Mouse (Mus musculus) heart, embryonic 12.5 days (tissue): Measurements from ENCODE around the gene Pls3. TPM values are rescaled to one million over a fixed set of nuclear protein-coding genes. Genes with fewer than 3 reads are reported as not detected.

ENCODE experiments used
- ATAC-seq: fragments of 200-750 bp; cut with Nextera tagmentation; 2 replicates; pipeline ENCODE4 v1.8.0; 2017; ENCODE audit warnings: moderate TSS enrichment, moderate library complexity; ENCODE audit not compliant: insufficient number of reproducible peaks, low FRiP score
- H3K27ac ChIP-seq: fragments of 300-500 bp; sonication (generic); 2 replicates; pipeline ENCODE4 v1.5.1; 2016; ENCODE audit warnings: mild to moderate bottlenecking, moderate library complexity; ENCODE audit not compliant: poor library complexity, severe bottlenecking
- H3K27me3 ChIP-seq: fragments of 300-500 bp; sonication (generic); replicated peaks from 2 replicates; pipeline ENCODE4 v1.6.1; 2016; ENCODE audit warnings: mild to moderate bottlenecking, moderate library complexity
- H3K36me3 ChIP-seq: fragments of 300-500 bp; sonication (generic); 2 replicates; pipeline ENCODE4 v1.6.1; 2016; ENCODE audit warnings: mild to moderate bottlenecking, moderate library complexity
- H3K4me1 ChIP-seq: fragments of 300-500 bp; sonication (generic); replicated peaks from 2 replicates; pipeline ENCODE4 v1.6.1; 2016; ENCODE audit warnings: mild to moderate bottlenecking
- H3K4me2 ChIP-seq: fragments of 300-500 bp; sonication (generic); 2 replicates; pipeline ENCODE4 v1.6.1; 2016; ENCODE audit warnings: mild to moderate bottlenecking, moderate library complexity
- H3K4me3 ChIP-seq: fragments of 300-500 bp; sonication (generic); 2 replicates; pipeline ENCODE4 v1.5.1; 2016; ENCODE audit warnings: mild to moderate bottlenecking
- H3K9ac ChIP-seq: fragments of 300-500 bp; sonication (generic); 2 replicates; pipeline ENCODE4 v1.6.1; 2016; ENCODE audit warnings: mild to moderate bottlenecking, moderate library complexity
- H3K9me3 ChIP-seq: fragments of 300-500 bp; sonication (generic); replicated peaks from 2 replicates; pipeline ENCODE4 v1.6.1; 2016; ENCODE audit warnings: mild to moderate bottlenecking, moderate library complexity
- WGBS: fragments of 180-500 bp; shearing (Covaris S2); methylation state at CpG from one replicate; pipeline ENCODE4 v1.1.7; 2016; 5-methylcytosine and 5-hydroxymethylcytosine counted together
- polyA plus RNA-seq: library from polyadenylated mRNA; unstranded; fragments of >200 nt; fragmentation: Nextera tagmentation; extraction: Ambion mirVana; gene quantifications from 2 replicates; pipeline ENCODE4 v1.2.1, GENCODE M21; 2016

Gene Pls3
- polyA plus RNA-seq = 87.8 and 89.4 TPM in 2 replicates

DNA sequence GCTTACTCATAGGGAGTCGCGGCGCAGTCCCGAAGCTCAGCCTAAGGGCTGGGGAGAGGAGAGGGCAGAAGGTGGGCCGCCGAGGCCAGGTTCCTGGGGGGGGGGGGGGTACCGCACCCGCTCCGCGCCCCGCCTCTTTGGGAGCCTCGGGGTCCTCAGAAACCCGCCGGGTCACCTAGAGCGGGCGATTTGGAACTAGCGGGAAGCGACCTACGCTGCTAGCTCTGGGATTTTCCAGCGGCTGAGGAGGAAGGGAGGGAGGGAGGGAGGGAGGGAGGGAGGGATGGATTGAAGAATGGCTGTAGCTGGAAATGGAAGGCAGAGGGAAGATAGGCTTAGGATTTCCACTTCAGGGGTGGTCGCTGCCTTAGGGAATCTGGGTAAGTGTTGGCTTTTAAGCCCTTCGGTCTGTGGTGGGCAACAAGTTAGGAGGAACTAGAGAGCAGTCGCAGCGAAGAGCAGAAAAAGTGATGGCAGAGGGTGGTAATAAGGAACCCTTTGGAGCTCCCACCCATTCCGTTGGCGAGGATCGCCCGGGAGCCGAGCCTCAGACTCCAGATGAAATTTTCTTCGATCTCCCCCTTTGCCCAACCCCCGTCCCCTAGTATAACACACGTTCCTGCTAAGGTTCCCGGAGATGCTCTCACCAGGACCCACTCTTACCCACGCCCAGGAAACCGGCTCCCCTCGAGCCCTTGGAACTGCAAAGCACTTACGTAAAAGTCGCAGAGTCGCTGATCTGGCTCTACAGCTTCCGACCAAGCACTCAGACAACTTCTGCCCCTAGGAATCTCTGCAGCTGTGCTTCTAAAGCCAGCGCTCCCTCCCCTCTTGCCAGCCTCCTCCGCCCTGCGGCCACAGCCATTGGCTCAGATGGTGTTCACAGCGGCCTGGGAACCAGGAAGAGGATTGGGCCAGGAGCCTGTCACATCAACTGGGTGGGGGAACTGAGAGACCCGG, at the start of gene Pls3:
Gene Pls3 (minus strand): TSS at position 851 of the 960 bp plus-strand sequence.
- H3K4me1 ChIP-seq = no peaks in the 10 kb centered on the region
- peak within 1 kb of the TSS; percentile 68 for H3K4me3 ChIP-seq
- no peaks in the 10 kb centered on the region for H3K36me3 ChIP-seq
- H3K9me3 ChIP-seq = no peaks in the 10 kb centered on the region
- H3K9ac ChIP-seq = peak within 1 kb of the TSS; percentile 74
- H3K4me2 ChIP-seq = peak within 1 kb of the TSS; percentile 70
- no peaks in the 10 kb centered on the region; the same call in 1 of the 2 replicates for H3K27me3 ChIP-seq
- H3K27ac ChIP-seq = peak within 1 kb of the TSS; percentile 88
- peak; percentile 96 for ATAC-seq
- 12% methylated on average over 40 of the region's 45 CpGs for WGBS

DNA sequence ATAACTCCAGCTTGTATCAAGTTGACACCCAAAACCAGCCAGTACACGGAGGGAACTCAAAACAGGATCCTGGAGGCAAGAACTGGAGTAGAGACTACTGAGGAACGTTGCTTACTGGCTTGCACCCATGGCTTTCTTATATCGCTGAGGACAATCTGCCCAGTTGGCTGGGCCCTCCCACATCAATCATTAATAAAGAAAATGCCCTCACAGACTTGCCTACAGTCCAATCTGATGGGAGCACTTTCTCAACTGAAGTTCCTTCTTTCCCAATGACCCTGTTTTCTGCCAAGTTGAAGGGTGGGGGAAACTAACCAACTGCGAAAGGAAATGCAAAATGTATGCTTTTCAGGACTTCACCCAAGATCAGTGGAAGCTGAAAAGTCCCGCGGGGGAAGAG, 20.7 kb upstream of the Pls3 start:
- no peaks in the 10 kb centered on the region for H3K4me1 ChIP-seq
- no peak for ATAC-seq
- H3K4me2 ChIP-seq = no peak overlapping the region
- H3K4me3 ChIP-seq = no peak overlapping the region
- H3K9ac ChIP-seq = no peak overlapping the region
- H3K9me3 ChIP-seq = no peaks in the 10 kb centered on the region
- no peak overlapping the region for H3K27ac ChIP-seq
- no peaks in the 10 kb centered on the region for H3K27me3 ChIP-seq
- WGBS = 57% methylated on average over 6 of the region's 6 CpGs
- no peaks in the 10 kb centered on the region for H3K36me3 ChIP-seq

DNA sequence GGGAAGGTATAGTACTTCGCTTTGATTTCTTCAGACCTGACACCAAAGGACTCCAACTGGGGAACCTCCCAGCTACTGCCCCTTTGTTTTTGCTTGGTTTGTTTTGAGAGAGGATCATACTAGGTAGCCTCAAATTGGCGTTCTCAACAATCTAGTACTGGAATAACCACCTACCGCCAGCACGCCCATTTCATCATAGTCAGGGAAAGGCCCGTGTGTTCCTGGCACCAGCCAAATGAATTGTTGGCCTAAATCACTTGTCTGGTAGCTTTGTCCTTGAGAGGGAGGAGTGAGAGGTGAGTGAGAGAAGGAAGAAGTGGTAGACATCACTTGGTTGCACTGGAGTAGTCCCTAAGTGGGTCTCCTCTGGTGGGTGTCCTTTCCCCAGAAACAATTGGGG, 584 bp upstream of the Pls3 start:
- WGBS = 23% methylated on average over 5 of the region's 5 CpGs
- H3K4me3 ChIP-seq = peak overlapping the region; percentile 68
- H3K4me2 ChIP-seq = peak overlapping the region; percentile 70
- no peak overlapping the region for H3K9ac ChIP-seq
- no peak overlapping the region for H3K27ac ChIP-seq
- H3K36me3 ChIP-seq = no peaks in the 10 kb centered on the region
- H3K4me1 ChIP-seq = no peaks in the 10 kb centered on the region
- H3K27me3 ChIP-seq = no peaks in the 10 kb centered on the region; the same call in 1 of the 2 replicates
- no peak for ATAC-seq
- H3K9me3 ChIP-seq = no peaks in the 10 kb centered on the region

DNA sequence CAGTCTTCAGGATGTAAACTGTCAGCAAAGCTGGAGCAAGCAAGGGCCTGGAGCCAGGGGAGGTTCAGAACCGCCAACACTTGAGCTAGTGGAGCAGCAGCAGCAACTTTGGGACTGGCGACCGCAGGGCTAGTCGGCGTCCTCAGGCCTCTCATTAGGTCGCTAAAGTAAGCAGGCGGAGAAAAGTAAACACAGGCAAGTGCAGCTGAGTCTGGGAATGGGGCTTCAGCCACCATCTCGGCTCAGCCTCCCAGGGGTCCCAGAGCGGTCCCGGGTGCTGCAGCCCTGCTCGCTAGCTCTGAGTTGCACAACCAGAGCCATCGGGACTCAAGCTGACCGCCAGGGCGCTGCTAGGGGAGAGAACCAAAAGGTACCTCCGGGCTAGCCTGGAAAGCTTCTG, 1.2 kb downstream of the Pls3 start:
- peak; percentile 46; the same call in 1 of the 2 replicates for ATAC-seq
- H3K27ac ChIP-seq = peak overlapping the region; percentile 88
- 13% methylated on average over 15 of the region's 15 CpGs for WGBS

DNA sequence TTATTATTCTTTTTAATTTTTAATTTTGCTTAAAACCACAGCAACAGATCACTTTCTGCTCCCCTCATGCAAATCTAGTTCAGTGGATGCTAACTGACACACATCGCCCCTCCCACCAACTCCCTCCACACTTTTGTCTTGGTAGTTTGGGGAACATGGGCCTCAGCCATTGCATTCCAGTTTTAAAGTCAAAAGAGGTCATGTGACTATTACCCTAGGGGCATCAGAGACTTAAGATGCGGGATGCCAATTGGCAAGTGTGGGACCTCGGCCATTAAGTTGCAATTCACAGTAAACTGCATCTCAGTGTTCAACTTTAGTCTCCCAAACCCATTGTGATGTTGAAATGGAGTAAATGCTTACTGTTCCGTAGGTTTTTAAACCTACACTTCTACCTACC, 1.7 kb downstream of the Pls3 start:
- no peak for ATAC-seq
- Histone ChIP-seq H3K4me1 (no peaks in the 10 kb centered on the region), H3K9ac (peak overlapping the region; percentile 74; the same call in 1 of the 2 replicates), H3K4me3 (peak overlapping the region; percentile 68), H3K27me3 (no peaks in the 10 kb centered on the region; the same call in 1 of the 2 replicates), H3K9me3 (no peaks in the 10 kb centered on the region), H3K27ac (0 out of 2 replicates have a peak overlapping the region, but pooled peaks have one; percentile 88), H3K36me3 (no peaks in the 10 kb centered on the region), H3K4me2 (peak overlapping the region; percentile 70)
- 43% methylated on average over 4 of the region's 4 CpGs for WGBS

More for the DNA sequence above, 1.2 kb downstream of the Pls3 start:
- Histone ChIP-seq H3K4me3 (peak overlapping the region; percentile 68), H3K36me3 (no peaks in the 10 kb centered on the region), H3K4me2 (peak overlapping the region; percentile 70), H3K4me1 (no peaks in the 10 kb centered on the region), H3K9ac (peak overlapping the region; percentile 74), H3K9me3 (no peaks in the 10 kb centered on the region), H3K27me3 (no peaks in the 10 kb centered on the region; the same call in 1 of the 2 replicates)

DNA sequence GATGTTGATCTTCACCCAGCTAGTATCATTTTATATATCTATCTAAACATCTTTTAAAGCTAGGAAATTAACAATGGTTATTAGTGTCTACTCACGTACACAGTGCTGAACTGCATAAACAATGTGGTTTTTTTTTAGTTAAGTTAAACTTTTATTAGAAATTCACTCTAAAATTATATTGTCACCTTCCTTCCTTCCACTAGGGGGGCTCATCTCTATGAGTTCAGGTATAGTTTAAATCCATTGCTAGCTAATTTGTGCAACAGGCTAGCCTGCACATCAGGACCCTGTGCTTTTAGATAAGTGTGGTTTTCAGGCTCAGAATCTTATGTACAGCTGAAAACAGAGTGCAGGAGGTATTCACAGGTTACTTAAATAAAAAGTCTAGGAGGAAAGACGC, 3.1 kb downstream of the Pls3 start:
- Histone ChIP-seq H3K4me1 (no peaks in the 10 kb centered on the region), H3K4me2 (no peak overlapping the region), H3K9ac (no peak overlapping the region), H3K27me3 (no peaks in the 10 kb centered on the region; the same call in 1 of the 2 replicates), H3K9me3 (no peaks in the 10 kb centered on the region), H3K27ac (no peak overlapping the region), H3K4me3 (no peak overlapping the region), H3K36me3 (no peaks in the 10 kb centered on the region)
- no peak for ATAC-seq
- WGBS = 81% methylated on average over 2 of the region's 2 CpGs

DNA sequence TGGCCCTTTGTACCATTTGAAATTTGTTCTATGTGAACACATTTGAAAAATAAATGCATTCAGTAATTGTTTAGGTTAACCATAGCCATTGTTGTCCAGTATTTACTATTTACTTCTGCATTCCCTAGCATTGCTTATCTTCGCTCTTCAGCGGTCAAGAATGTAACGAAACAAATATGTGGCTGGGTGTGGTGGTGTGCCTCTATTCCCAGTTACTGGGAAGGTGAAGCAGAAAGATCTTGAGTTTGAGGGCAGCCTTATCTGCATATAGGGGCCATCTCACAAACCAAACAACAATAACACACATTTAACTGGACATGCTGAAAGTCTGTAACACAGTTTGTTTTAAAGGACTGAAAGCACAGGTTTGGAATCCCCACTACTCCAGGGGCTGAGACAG, 13.3 kb downstream of the Pls3 start:
- no peak overlapping the region for H3K27ac ChIP-seq
- peaks cover 5% of the 10 kb centered on the region; the same call in 1 of the 2 replicates for H3K4me1 ChIP-seq
- H3K9ac ChIP-seq = no peak overlapping the region
- no peaks in the 10 kb centered on the region for H3K9me3 ChIP-seq
- 59% methylated on average over 3 of the region's 3 CpGs for WGBS
- H3K27me3 ChIP-seq = no peaks in the 10 kb centered on the region
- no peaks in the 10 kb centered on the region for H3K36me3 ChIP-seq
- no peak for ATAC-seq
- H3K4me2 ChIP-seq = no peak overlapping the region
- H3K4me3 ChIP-seq = no peak overlapping the region

DNA sequence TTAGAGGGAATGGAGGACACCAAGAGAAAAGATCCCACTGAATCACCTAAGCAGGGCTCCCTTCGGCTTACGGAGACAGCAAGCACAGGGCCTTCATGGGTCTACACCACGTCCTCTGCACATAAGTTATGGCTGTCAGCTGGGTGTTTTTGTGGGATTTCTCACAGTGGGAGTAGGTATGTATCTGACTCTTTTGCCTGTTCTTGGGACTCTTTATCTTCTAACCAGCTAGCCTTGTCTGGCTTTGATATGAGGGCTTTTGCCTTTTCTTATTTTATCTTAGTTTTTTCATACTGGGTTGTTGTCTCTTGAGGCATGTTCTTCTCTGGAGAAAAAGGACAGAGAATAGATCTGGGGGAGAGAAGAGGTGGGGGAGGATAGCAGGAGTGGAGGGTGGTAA, 20.7 kb downstream of the Pls3 start:
- Histone ChIP-seq H3K4me2 (no peak overlapping the region), H3K9me3 (no peaks in the 10 kb centered on the region), H3K9ac (no peak overlapping the region), H3K4me1 (no peaks in the 10 kb centered on the region), H3K4me3 (no peak overlapping the region), H3K27me3 (no peaks in the 10 kb centered on the region), H3K27ac (no peak overlapping the region), H3K36me3 (no peaks in the 10 kb centered on the region)
- 86% methylated on average over 3 of the region's 3 CpGs for WGBS
- ATAC-seq = no peak

DNA sequence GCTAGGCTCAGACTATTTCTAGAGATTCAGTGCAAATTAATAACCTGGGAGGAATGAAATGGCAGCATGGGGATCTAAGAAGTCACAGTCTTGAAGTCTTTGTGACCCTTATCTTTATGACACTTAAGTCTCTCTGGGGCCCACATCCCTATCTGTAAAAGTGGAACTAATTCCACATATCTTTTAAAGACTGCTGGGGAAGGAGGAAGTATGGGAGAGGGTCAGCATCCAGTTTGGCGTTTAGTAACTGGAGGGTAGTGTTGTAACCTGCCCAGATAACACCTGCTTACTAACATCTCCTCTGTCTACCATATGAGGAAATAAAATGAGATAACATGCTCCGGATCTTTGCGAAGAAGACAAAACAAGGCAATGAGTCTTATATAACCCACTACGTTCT, 30.7 kb downstream of the Pls3 start:
- ATAC-seq = no peak
- 59% methylated on average over 4 of the region's 4 CpGs for WGBS
- Histone ChIP-seq H3K27me3 (no peaks in the 10 kb centered on the region), H3K36me3 (no peaks in the 10 kb centered on the region), H3K4me3 (no peak overlapping the region), H3K9me3 (no peaks in the 10 kb centered on the region), H3K9ac (no peak overlapping the region), H3K4me1 (0 out of 2 replicates have a peak, but pooled peaks cover 2% of the 10 kb centered on the region), H3K4me2 (no peak overlapping the region), H3K27ac (no peak overlapping the region)

DNA sequence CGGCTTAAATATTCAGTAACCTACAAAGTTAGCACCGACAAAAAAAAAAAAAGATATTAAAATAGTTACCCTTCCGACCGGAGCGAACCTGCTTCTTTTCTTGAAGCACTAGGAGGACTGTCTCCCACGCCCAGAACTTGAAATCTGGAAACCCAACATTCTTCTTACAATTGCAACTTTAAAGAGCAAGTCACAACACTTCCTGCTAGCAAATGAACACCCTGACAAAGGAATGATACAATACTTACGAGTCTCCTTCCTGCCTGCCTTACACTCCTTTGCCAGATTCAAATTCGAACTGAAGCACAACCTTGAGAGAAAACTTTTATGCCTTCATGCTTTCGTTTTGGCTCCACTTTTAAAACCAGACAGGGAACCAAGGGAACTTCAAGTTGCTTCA, 32.1 kb downstream of the Pls3 start:
- Histone ChIP-seq H3K27me3 (no peaks in the 10 kb centered on the region), H3K4me3 (no peak overlapping the region), H3K4me2 (no peak overlapping the region), H3K36me3 (no peaks in the 10 kb centered on the region), H3K9me3 (no peaks in the 10 kb centered on the region), H3K9ac (no peak overlapping the region), H3K27ac (no peak overlapping the region), H3K4me1 (0 out of 2 replicates have a peak, but pooled peaks cover 2% of the 10 kb centered on the region)
- WGBS = 62% methylated on average over 9 of the region's 9 CpGs
- ATAC-seq = no peak

DNA sequence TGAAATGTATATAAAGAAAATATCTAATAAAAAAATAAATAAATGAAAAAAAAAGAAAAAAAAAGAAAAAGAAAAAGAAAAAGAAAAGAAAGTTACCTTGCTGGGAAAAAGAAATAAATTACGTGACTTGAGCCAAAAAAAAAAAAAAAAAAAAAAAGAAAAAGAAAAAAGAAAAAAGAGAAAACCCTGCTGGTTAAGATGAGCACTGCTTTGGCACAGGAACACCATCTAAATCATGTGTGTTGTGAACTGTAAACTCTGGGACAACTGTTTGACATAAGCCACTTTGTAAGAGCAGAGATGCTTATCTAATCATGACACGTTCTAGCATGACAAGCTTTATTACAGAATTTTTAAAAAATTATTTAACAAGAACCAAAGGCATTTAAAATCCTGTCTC, 32.9 kb downstream of the Pls3 start:
- Histone ChIP-seq H3K9me3 (no peaks in the 10 kb centered on the region), H3K27ac (no peak overlapping the region), H3K9ac (no peak overlapping the region), H3K4me3 (no peak overlapping the region), H3K4me1 (0 out of 2 replicates have a peak, but pooled peaks cover 2% of the 10 kb centered on the region), H3K4me2 (no peak overlapping the region), H3K27me3 (no peaks in the 10 kb centered on the region), H3K36me3 (no peaks in the 10 kb centered on the region)
- ATAC-seq = no peak
- 58% methylated on average over 2 of the region's 2 CpGs for WGBS
